Mouse (Mus musculus): ENCODE results near the gene Fanca.

- TF ChIP-seq CTCF (IDR thresholded peaks at IDR 0.05) = peak; percentile 60
- TF ChIP-seq POLR2A (IDR thresholded peaks at IDR 0.05; ENCODE audit: insufficient read depth, low read depth, low read length) = peak; percentile 81
- TF ChIP-seq EP300 (IDR thresholded peaks at IDR 0.05; ENCODE audit: insufficient read depth, low read depth, low read length) = no peak
These were observed at the start of gene Fanca for GRCm38 (mm10) chr8:123318467-123318911.

Measured in heart, adult 2 months (tissue).